Mouse (Mus musculus): Measurements from ENCODE around the gene Prickle4. TPM values are rescaled to one million over a fixed set of nuclear protein-coding genes. Genes with fewer than 3 reads are reported as not detected.

Gene Prickle4
- polyA plus RNA-seq, 1 experiment from 2014 or later: 1.3 TPM

DNA sequence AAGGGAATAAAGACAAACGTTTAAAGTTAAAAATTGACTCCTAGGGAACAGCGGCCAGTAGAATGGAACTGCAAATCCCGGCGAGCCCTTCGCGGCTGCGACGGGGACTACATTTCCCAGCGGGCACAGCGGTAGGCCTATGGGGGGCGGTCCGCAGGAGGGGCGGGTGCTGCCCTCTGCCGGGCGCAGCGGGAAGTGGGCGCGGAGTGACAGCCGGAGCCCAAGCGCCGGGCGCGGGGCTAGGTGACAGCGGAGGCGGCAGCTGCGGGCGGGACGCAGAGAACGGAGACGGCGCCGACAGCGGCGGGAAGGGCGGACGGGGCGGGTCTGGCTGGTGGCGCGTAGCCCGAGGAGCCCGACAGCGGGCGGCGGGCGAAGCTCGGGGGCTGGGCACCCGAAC lies 42.3 kb upstream of the Prickle4 start, which contains the start of gene Tfeb:
Tfeb (plus strand) TSS at position 175 of the 400 bp plus-strand sequence.
- ATAC-seq (ENCODE audit: low FRiP score, low TSS enrichment): peak; percentile 62
- WGBS: under 1% methylated on average over 34 of the region's 47 CpGs
- no peaks in the 10 kb centered on the region for H3K27me3 ChIP-seq (ENCODE audit: control insufficient read depth, insufficient read depth, low read length)
- H3K27ac ChIP-seq (ENCODE audit: low read depth, low read length): peak within 1 kb of the TSS; percentile 90
- peaks cover 14% of the 10 kb centered on the region for H3K4me1 ChIP-seq (ENCODE audit: control insufficient read depth, insufficient read depth, low read length)
- no peaks in the 10 kb centered on the region for H3K36me3 ChIP-seq (ENCODE audit: control insufficient read depth, insufficient read depth, low read length)
- peak within 1 kb of the TSS; percentile 96 for H3K4me2 ChIP-seq (replicated peaks; ENCODE audit: low read depth, low read length)
- peak within 1 kb of the TSS; percentile 74 for H3K4me3 ChIP-seq (ENCODE audit: low read length)
- H3K9ac ChIP-seq (ENCODE audit: low read depth, low read length): peak within 1 kb of the TSS; percentile 80
- no peaks in the 10 kb centered on the region for H3K9me3 ChIP-seq (ENCODE audit: control insufficient read depth, low read length)

DNA sequence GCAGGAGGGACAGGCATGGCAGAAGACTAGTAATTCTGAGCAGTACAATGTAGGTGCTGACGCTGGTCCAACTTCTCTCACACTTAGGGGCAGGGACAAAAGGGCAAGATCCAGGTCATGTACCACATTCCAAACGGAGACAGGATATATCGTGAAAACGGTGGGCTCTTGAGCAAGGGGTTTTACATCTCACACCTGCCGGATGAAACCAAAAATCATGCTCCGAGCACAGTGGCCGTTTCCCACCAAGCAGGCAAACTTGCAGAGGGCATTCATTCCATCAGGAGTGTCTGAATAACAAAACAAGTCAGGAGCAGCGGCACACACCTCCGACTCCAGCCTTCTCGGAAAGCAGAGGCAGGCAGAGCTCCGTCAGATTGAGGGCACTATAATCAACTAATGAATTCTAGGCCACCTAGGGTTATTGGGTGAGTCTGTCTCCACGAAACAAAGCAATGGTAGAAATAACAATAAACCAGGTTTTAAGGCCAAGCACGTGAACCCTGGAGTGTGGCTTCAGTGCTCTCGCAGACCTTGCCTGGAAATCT lies 41.1 kb upstream of the Prickle4 start:
- Histone ChIP-seq H3K4me2 (replicated peaks; ENCODE audit: low read depth, low read length) (no peak overlapping the region), H3K9ac (ENCODE audit: low read depth, low read length) (no peak overlapping the region), H3K4me3 (ENCODE audit: low read length) (no peak overlapping the region), H3K27ac (ENCODE audit: low read depth, low read length) (no peak overlapping the region), H3K4me1 (ENCODE audit: control insufficient read depth, insufficient read depth, low read length) (peaks cover 19% of the 10 kb centered on the region), H3K27me3 (ENCODE audit: control insufficient read depth, insufficient read depth, low read length) (no peaks in the 10 kb centered on the region), H3K9me3 (ENCODE audit: control insufficient read depth, low read length) (no peaks in the 10 kb centered on the region), H3K36me3 (ENCODE audit: control insufficient read depth, insufficient read depth, low read length) (no peaks in the 10 kb centered on the region)
- ATAC-seq (ENCODE audit: low FRiP score, low TSS enrichment): no peak
- WGBS: 76% methylated on average over 14 of the region's 14 CpGs

DNA sequence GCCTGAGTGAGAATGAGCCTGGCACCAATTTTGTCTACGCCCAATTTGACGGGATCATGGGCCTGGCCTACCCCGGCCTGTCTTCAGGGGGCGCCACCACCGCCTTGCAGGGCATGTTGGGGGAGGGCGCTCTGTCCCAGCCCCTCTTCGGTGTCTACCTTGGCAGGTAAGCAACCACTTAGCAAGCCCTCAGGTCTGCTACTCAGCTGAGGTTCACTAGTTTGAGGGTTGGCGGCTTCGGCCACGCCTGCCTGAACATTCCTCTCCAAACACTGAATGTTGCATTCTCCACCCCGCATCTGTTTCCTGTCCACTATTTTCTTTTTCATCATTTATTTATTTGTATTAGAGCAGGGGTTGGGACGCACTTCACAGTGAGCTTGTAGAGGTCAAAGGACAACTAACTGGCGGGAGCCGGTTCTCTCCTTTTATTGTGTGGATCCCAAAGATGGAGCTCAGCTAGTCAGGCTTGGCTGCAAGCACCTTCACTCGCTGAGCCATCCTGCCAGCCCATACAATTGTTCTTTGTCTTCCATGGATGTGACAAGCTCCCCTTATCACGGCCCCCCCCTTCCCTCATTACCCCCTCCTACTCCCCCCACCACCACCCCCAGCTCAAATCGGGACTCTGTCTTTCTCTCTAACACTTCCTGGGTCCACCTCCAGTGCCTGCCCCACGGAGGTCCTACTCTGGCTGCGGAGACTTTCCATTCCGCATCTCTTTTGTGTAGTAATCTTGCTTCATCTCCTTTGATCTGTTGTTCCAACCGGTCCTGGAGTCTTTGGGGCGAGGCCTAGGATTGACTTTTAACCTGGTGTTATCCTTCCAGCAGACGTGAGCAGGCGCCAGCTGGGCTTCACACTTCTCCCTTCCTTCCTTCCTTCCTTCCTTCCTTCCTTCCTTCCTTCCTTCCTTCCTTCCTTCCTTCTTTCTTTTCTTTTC lies 36.4 kb upstream of the Prickle4 start:
- ATAC-seq (ENCODE audit: low FRiP score, low TSS enrichment): peak; percentile 22; the same call in 1 of the 2 replicates

DNA sequence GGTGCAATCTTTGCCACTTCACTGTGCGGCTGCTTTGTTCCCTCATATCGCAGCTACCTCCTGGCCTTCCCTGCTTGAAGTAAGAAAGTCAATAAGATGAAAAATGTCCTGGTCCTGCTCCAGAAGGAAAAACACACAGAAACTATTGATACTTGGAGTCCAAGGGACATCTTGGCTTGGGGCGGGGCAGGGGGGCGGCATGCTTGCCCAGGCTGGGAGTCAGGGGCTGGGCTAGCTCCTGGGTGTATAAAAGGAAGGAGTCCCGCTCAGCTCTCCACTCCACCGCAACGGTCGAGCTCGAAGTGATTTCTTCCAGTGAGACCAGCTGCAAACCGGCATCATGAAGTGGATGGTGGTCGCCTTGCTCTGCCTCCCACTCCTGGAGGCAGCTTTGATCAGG lies 32.0 kb upstream of the Prickle4 start, which contains the start of gene Pgc:
Pgc (plus strand) TSS at position 277 of the 400 bp plus-strand sequence.
- whole genome bisulfite sequencing: 60% methylated on average over 11 of the region's 11 CpGs

More for the DNA sequence above, 36.4 kb upstream of the Prickle4 start:
- 55% methylated on average over 24 of the region's 24 CpGs for WGBS
- H3K4me2 ChIP-seq (replicated peaks; ENCODE audit: low read depth, low read length): no peak overlapping the region
- no peak overlapping the region for H3K9ac ChIP-seq (ENCODE audit: low read depth, low read length)
- H3K27ac ChIP-seq (ENCODE audit: low read depth, low read length): no peak overlapping the region
- H3K4me3 ChIP-seq (ENCODE audit: low read length): no peak overlapping the region
- peaks cover 6% of the 10 kb centered on the region; the same call in 1 of the 2 replicates for H3K4me1 ChIP-seq (ENCODE audit: control insufficient read depth, insufficient read depth, low read length)
- no peaks in the 10 kb centered on the region for H3K36me3 ChIP-seq (ENCODE audit: control insufficient read depth, insufficient read depth, low read length)
- H3K9me3 ChIP-seq (ENCODE audit: control insufficient read depth, low read length): no peaks in the 10 kb centered on the region
- H3K27me3 ChIP-seq (ENCODE audit: control insufficient read depth, insufficient read depth, low read length): no peaks in the 10 kb centered on the region

DNA sequence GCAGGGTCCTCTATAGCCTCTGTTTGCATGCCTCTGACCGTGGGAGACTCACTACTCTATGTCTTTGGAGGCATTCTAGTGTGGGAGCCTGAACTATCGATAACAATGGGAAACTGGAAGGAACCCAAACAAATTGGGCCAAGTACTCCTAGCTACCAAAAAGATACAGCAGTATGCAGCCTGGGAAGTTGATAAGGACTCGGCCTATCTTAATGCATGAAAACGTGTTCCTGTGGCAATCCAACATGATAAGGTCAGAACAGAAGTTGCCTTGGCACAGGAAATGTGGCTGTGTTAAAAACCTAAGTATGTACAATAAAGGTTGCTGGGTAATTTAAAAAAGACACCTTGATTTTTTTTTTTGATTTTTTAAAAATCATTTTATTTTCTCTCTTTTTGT lies 26.6 kb upstream of the Prickle4 start:
- Histone ChIP-seq H3K27me3 (ENCODE audit: control insufficient read depth, insufficient read depth, low read length) (no peaks in the 10 kb centered on the region), H3K27ac (ENCODE audit: low read depth, low read length) (no peak overlapping the region), H3K9me3 (ENCODE audit: control insufficient read depth, low read length) (no peaks in the 10 kb centered on the region), H3K4me3 (ENCODE audit: low read length) (no peak overlapping the region), H3K4me1 (ENCODE audit: control insufficient read depth, insufficient read depth, low read length) (no peaks in the 10 kb centered on the region), H3K9ac (ENCODE audit: low read depth, low read length) (no peak overlapping the region), H3K4me2 (replicated peaks; ENCODE audit: low read depth, low read length) (no peak overlapping the region), H3K36me3 (ENCODE audit: control insufficient read depth, insufficient read depth, low read length) (no peaks in the 10 kb centered on the region)
- WGBS: 85% methylated on average over 4 of the region's 4 CpGs
- ATAC-seq (ENCODE audit: low FRiP score, low TSS enrichment): no peak

More for the DNA sequence above, 32.0 kb upstream of the Prickle4 start, which contains the start of gene Pgc:
- Histone ChIP-seq H3K27me3 (ENCODE audit: control insufficient read depth, insufficient read depth, low read length) (no peaks in the 10 kb centered on the region), H3K36me3 (ENCODE audit: control insufficient read depth, insufficient read depth, low read length) (no peaks in the 10 kb centered on the region), H3K4me2 (replicated peaks; ENCODE audit: low read depth, low read length) (no peak within 1 kb of the TSS), H3K4me1 (ENCODE audit: control insufficient read depth, insufficient read depth, low read length) (peaks cover 6% of the 10 kb centered on the region; the same call in 1 of the 2 replicates), H3K9me3 (ENCODE audit: control insufficient read depth, low read length) (no peaks in the 10 kb centered on the region), H3K9ac (ENCODE audit: low read depth, low read length) (no peak within 1 kb of the TSS), H3K27ac (ENCODE audit: low read depth, low read length) (no peak within 1 kb of the TSS), H3K4me3 (ENCODE audit: low read length) (no peak within 1 kb of the TSS)
- ATAC-seq (ENCODE audit: low FRiP score, low TSS enrichment): no peak

DNA sequence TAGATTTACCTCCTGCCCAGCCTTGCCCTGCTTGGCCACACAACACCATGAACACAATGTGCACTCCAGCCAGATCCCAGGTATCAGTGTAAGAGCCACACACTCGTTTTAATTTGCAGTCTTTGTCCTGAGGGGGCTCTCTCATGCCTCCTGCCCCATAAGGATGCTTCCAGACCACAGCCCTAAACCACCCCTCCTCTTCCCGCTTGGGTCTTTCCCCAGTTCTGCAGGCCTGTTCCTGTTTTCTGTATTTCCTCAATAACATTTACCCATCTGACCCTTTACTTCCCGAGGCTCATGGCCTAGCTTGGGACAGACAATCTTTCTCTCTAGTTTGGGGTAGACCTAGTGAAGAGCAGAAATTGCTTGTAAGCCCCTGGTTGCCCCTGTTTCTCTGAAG lies 20.5 kb upstream of the Prickle4 start:
- ATAC-seq (ENCODE audit: low FRiP score, low TSS enrichment): no peak
- 67% methylated on average over 3 of the region's 3 CpGs for WGBS
- no peak overlapping the region for H3K4me3 ChIP-seq (ENCODE audit: low read length)
- H3K9me3 ChIP-seq (ENCODE audit: control insufficient read depth, low read length): no peaks in the 10 kb centered on the region
- no peaks in the 10 kb centered on the region for H3K36me3 ChIP-seq (ENCODE audit: control insufficient read depth, insufficient read depth, low read length)
- no peak overlapping the region for H3K4me2 ChIP-seq (replicated peaks; ENCODE audit: low read depth, low read length)
- H3K4me1 ChIP-seq (ENCODE audit: control insufficient read depth, insufficient read depth, low read length): no peaks in the 10 kb centered on the region
- no peak overlapping the region for H3K9ac ChIP-seq (ENCODE audit: low read depth, low read length)
- H3K27me3 ChIP-seq (ENCODE audit: control insufficient read depth, insufficient read depth, low read length): no peaks in the 10 kb centered on the region
- H3K27ac ChIP-seq (ENCODE audit: low read depth, low read length): no peak overlapping the region

DNA sequence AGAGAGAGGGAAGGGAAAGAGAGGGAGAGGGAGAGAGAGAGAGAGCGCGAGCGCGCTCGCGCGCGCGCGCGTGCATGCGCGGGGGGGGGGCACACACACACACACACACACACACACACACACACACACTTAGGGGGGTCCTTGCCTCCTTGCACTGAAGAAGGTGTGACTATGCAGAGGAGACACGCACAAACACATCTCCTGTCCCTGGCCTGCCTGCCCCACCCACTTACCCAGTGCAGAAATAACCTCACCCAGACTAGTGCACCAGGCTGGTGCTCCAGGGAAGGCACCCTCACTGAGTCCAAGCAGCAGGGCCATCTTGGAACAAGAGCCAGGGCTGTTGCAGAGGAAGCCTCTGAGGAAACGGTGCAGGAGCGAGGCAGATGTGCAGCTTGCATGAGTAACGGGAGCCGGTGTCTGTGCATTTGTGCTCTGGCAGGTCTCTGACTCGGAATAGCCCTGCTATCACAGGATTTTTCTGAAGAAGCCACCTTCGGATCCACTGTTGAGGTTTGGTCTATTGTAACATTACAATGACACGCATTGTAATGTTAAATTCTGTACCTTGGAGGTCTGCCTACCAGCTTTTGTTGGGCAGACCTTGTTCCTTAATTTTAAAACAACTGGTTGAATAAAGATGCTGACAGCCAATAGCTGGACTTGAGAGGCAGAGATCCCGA lies 18.5 kb upstream of the Prickle4 start:
- no peak overlapping the region for H3K27ac ChIP-seq (ENCODE audit: low read depth, low read length)
- H3K9ac ChIP-seq (ENCODE audit: low read depth, low read length): no peak overlapping the region
- H3K9me3 ChIP-seq (ENCODE audit: control insufficient read depth, low read length): no peaks in the 10 kb centered on the region
- H3K36me3 ChIP-seq (ENCODE audit: control insufficient read depth, insufficient read depth, low read length): no peaks in the 10 kb centered on the region
- no peak overlapping the region for H3K4me2 ChIP-seq (replicated peaks; ENCODE audit: low read depth, low read length)
- no peak overlapping the region for H3K4me3 ChIP-seq (ENCODE audit: low read length)
- no peaks in the 10 kb centered on the region for H3K4me1 ChIP-seq (ENCODE audit: control insufficient read depth, insufficient read depth, low read length)
- H3K27me3 ChIP-seq (ENCODE audit: control insufficient read depth, insufficient read depth, low read length): no peaks in the 10 kb centered on the region
- WGBS: 68% methylated on average over 22 of the region's 22 CpGs
- no peak for ATAC-seq (ENCODE audit: low FRiP score, low TSS enrichment)

DNA sequence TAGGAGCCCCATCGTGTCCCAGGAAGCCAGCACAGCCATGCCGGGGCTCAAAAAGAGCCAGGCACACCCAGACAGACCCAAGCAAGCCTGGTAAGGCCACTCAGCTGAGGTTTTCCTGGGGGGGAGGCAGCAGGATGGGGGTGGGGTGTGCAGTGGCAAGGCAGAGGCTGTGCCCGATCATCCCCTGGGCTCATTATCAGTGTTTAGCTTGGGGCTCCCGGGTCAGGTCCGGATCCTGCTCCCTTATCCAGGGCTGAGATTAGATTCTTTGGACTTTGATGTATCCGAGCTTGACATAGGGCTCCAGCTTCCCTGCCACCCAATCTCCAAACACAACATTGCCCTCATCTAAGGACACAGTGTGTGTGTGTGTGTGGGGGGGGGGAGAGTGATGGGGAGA lies 17.3 kb upstream of the Prickle4 start:
- no peak overlapping the region for H3K4me2 ChIP-seq (replicated peaks; ENCODE audit: low read depth, low read length)
- H3K9ac ChIP-seq (ENCODE audit: low read depth, low read length): no peak overlapping the region
- no peak overlapping the region for H3K27ac ChIP-seq (ENCODE audit: low read depth, low read length)
- no peaks in the 10 kb centered on the region for H3K27me3 ChIP-seq (ENCODE audit: control insufficient read depth, insufficient read depth, low read length)
- no peaks in the 10 kb centered on the region for H3K9me3 ChIP-seq (ENCODE audit: control insufficient read depth, low read length)
- WGBS: 74% methylated on average over 6 of the region's 6 CpGs
- no peak overlapping the region for H3K4me3 ChIP-seq (ENCODE audit: low read length)
- no peaks in the 10 kb centered on the region for H3K36me3 ChIP-seq (ENCODE audit: control insufficient read depth, insufficient read depth, low read length)
- H3K4me1 ChIP-seq (ENCODE audit: control insufficient read depth, insufficient read depth, low read length): no peaks in the 10 kb centered on the region
- ATAC-seq (ENCODE audit: low FRiP score, low TSS enrichment): no peak
